Mouse (Mus musculus): Measurements from ENCODE around the gene Pmm2. TPM values are rescaled to one million over a fixed set of nuclear protein-coding genes. Genes with fewer than 3 reads are reported as not detected.

Pmm2 gene
- total RNA-seq (2017), result 55.2 and 58.0 TPM in 2 replicates

GRCm38 (mm10) chr16:8637217-8638051 lies at the start of gene Pmm2, which contains the start of gene Tmem186:
Gene Pmm2 (plus strand): TSS chr16:8637674.
Gene Tmem186 (minus strand): TSS chr16:8637712.
- ATAC-seq (ENCODE audit: extremely low read depth, insufficient number of reproducible peaks, low FRiP score, poor library complexity, severe bottlenecking), result peak; percentile 43

- no peak for ATAC-seq (ENCODE audit: extremely low read depth, insufficient number of reproducible peaks, low FRiP score, poor library complexity, severe bottlenecking)
These were observed 42.1 kb upstream of the Pmm2 start for GRCm38 (mm10) chr16:8595411-8595810.

GRCm38 (mm10) chr16:8596336-8596735 lies 41.1 kb upstream of the Pmm2 start:
- no peak for ATAC-seq (ENCODE audit: extremely low read depth, insufficient number of reproducible peaks, low FRiP score, poor library complexity, severe bottlenecking)

- no peak for ATAC-seq (ENCODE audit: extremely low read depth, insufficient number of reproducible peaks, low FRiP score, poor library complexity, severe bottlenecking)
These were observed 40.0 kb upstream of the Pmm2 start for GRCm38 (mm10) chr16:8597516-8597915.

GRCm38 (mm10) chr16:8603789-8604188 lies 33.7 kb upstream of the Pmm2 start:
- no peak for ATAC-seq (ENCODE audit: extremely low read depth, insufficient number of reproducible peaks, low FRiP score, poor library complexity, severe bottlenecking)

GRCm38 (mm10) chr16:8610397-8610796 lies 27.1 kb upstream of the Pmm2 start:
- ATAC-seq (ENCODE audit: extremely low read depth, insufficient number of reproducible peaks, low FRiP score, poor library complexity, severe bottlenecking), result no peak

- ATAC-seq (ENCODE audit: extremely low read depth, insufficient number of reproducible peaks, low FRiP score, poor library complexity, severe bottlenecking), result no peak
These were observed 25.1 kb upstream of the Pmm2 start for GRCm38 (mm10) chr16:8612214-8613005.

GRCm38 (mm10) chr16:8613039-8613438 lies 24.4 kb upstream of the Pmm2 start:
- ATAC-seq (ENCODE audit: extremely low read depth, insufficient number of reproducible peaks, low FRiP score, poor library complexity, severe bottlenecking), result no peak

GRCm38 (mm10) chr16:8613447-8613846 lies 24.0 kb upstream of the Pmm2 start:
- ATAC-seq (ENCODE audit: extremely low read depth, insufficient number of reproducible peaks, low FRiP score, poor library complexity, severe bottlenecking), result no peak

GRCm38 (mm10) chr16:8619659-8620314 lies 17.7 kb upstream of the Pmm2 start:
- no peak for ATAC-seq (ENCODE audit: extremely low read depth, insufficient number of reproducible peaks, low FRiP score, poor library complexity, severe bottlenecking)

- no peak for ATAC-seq (ENCODE audit: extremely low read depth, insufficient number of reproducible peaks, low FRiP score, poor library complexity, severe bottlenecking)
These were observed 17.0 kb upstream of the Pmm2 start for GRCm38 (mm10) chr16:8620315-8621115.

GRCm38 (mm10) chr16:8630419-8630818 lies 7.1 kb upstream of the Pmm2 start:
- ATAC-seq (ENCODE audit: extremely low read depth, insufficient number of reproducible peaks, low FRiP score, poor library complexity, severe bottlenecking), result no peak

GRCm38 (mm10) chr16:8631428-8631827 lies 6.0 kb upstream of the Pmm2 start:
- ATAC-seq (ENCODE audit: extremely low read depth, insufficient number of reproducible peaks, low FRiP score, poor library complexity, severe bottlenecking), result no peak

GRCm38 (mm10) chr16:8636867-8637216 lies 632 bp upstream of the Pmm2 start:
- 0 out of 2 replicates have a peak, but pooled peaks have one; percentile 14 for ATAC-seq (ENCODE audit: extremely low read depth, insufficient number of reproducible peaks, low FRiP score, poor library complexity, severe bottlenecking)

GRCm38 (mm10) chr16:8638131-8638530 lies 657 bp downstream of the Pmm2 start:
- ATAC-seq (ENCODE audit: extremely low read depth, insufficient number of reproducible peaks, low FRiP score, poor library complexity, severe bottlenecking), result no peak

GRCm38 (mm10) chr16:8639466-8640191 lies 2.2 kb downstream of the Pmm2 start:
- ATAC-seq (ENCODE audit: extremely low read depth, insufficient number of reproducible peaks, low FRiP score, poor library complexity, severe bottlenecking), result no peak

- ATAC-seq (ENCODE audit: extremely low read depth, insufficient number of reproducible peaks, low FRiP score, poor library complexity, severe bottlenecking), result peak; percentile 93
These were observed 6.4 kb downstream of the Pmm2 start for GRCm38 (mm10) chr16:8643855-8644254.

GRCm38 (mm10) chr16:8645546-8645945 lies 8.1 kb downstream of the Pmm2 start:
- no peak for ATAC-seq (ENCODE audit: extremely low read depth, insufficient number of reproducible peaks, low FRiP score, poor library complexity, severe bottlenecking)
